Mouse (Mus musculus): ENCODE measurements at regions not wholly inside any gene's neighbourhood (a gene's known extent, or its start where the extent isn't known, plus 50 kb on each side); places are given as distances from the start of the nearest gene placed in this dataset.

DNA sequence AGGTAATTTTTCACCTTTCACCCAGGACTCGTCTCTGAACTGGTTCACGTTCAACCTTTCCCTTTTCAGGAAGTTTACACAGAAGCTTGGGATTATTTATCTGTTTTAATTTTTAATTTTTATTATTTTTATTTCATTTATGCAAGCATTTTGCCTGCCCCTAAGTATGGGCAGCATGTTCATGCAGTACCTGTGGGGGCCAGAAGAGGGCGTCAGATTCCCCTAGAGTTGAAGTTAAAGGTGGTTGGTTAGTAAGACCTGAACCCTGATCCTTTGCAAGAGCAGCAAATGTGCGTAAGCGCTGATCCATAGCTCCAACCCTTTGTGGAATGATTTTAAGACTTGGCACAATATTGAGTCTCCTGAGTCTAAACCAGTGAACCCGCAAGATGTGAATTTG is 271.7 kb upstream of the Rora start:
- no peaks in the 10 kb centered on the region for H3K9me3 ChIP-seq (ENCODE audit: control insufficient read depth, low read length)
- no peak overlapping the region for H3K9ac ChIP-seq (ENCODE audit: low read depth, low read length)
- no peaks in the 10 kb centered on the region for H3K27me3 ChIP-seq (replicated peaks; ENCODE audit: control insufficient read depth, insufficient read depth, low read length)
- WGBS: 83% methylated on average over 6 of the region's 6 CpGs
- H3K36me3 ChIP-seq (ENCODE audit: control insufficient read depth, insufficient read depth, low read length): no peaks in the 10 kb centered on the region
- no peaks in the 10 kb centered on the region for H3K4me1 ChIP-seq (ENCODE audit: control insufficient read depth, insufficient read depth, low read depth, low read length)
- H3K4me2 ChIP-seq (ENCODE audit: low read length): no peak overlapping the region
- no peak overlapping the region for H3K4me3 ChIP-seq (ENCODE audit: low read length)
- ATAC-seq: no peak
- no peak overlapping the region for H3K27ac ChIP-seq (ENCODE audit: low read depth, low read length)

DNA sequence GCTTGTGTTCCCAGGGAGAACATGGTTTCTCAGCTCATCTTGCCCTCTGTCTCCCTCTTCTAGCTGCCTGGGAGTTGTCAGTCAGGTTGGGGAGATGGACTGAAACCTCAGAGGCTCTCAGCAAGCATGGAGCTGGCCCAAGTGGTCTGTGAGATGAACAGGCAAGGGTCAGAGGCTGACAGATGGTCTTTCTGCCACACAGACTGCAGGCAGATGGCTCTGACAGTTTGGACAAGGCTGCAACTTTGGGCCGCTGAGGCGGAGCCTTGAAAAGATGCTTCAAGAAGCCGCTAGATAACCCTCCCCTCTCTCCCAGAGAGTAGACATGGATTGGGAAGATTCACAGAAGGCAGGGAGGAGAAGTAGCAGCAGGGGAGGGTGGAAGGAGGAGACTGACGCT is 252.7 kb upstream of the Rora start:
- peak; percentile 64; the same call in 1 of the 2 replicates for ATAC-seq

GRCm38 (mm10) chr9:68402176-68402845 is 251.3 kb upstream of the Rora start:
- Histone ChIP-seq H3K36me3 (ENCODE audit: control insufficient read depth, insufficient read depth, low read length) (no peaks in the 10 kb centered on the region), H3K4me1 (ENCODE audit: control insufficient read depth, insufficient read depth, low read depth, low read length) (0 out of 2 replicates have a peak, but pooled peaks cover 2% of the 10 kb centered on the region), H3K9me3 (ENCODE audit: control insufficient read depth, low read length) (no peaks in the 10 kb centered on the region), H3K27me3 (replicated peaks; ENCODE audit: control insufficient read depth, insufficient read depth, low read length) (no peaks in the 10 kb centered on the region), H3K9ac (ENCODE audit: low read depth, low read length) (no peak overlapping the region), H3K27ac (ENCODE audit: low read depth, low read length) (no peak overlapping the region), H3K4me3 (ENCODE audit: low read length) (no peak overlapping the region), H3K4me2 (ENCODE audit: low read length) (no peak overlapping the region)
- 58% methylated on average over 8 of the region's 8 CpGs for WGBS
- no peak; the same call in 1 of the 2 replicates for ATAC-seq

More for the DNA sequence above, 252.7 kb upstream of the Rora start:
- H3K36me3 ChIP-seq (ENCODE audit: control insufficient read depth, insufficient read depth, low read length): no peaks in the 10 kb centered on the region
- H3K27me3 ChIP-seq (replicated peaks; ENCODE audit: control insufficient read depth, insufficient read depth, low read length): no peaks in the 10 kb centered on the region
- no peak overlapping the region for H3K27ac ChIP-seq (ENCODE audit: low read depth, low read length)
- no peaks in the 10 kb centered on the region for H3K9me3 ChIP-seq (ENCODE audit: control insufficient read depth, low read length)
- no peak overlapping the region for H3K9ac ChIP-seq (ENCODE audit: low read depth, low read length)
- no peak overlapping the region for H3K4me3 ChIP-seq (ENCODE audit: low read length)
- H3K4me2 ChIP-seq (ENCODE audit: low read length): no peak overlapping the region
- WGBS: 56% methylated on average over 4 of the region's 4 CpGs
- 0 out of 2 replicates have a peak, but pooled peaks cover 2% of the 10 kb centered on the region for H3K4me1 ChIP-seq (ENCODE audit: control insufficient read depth, insufficient read depth, low read depth, low read length)

GRCm38 (mm10) chr9:68402981-68403380 is 250.6 kb upstream of the Rora start:
- no peak overlapping the region for H3K9ac ChIP-seq (ENCODE audit: low read depth, low read length)
- 97% methylated on average over 3 of the region's 3 CpGs for WGBS
- H3K4me1 ChIP-seq (ENCODE audit: control insufficient read depth, insufficient read depth, low read depth, low read length): 0 out of 2 replicates have a peak, but pooled peaks cover 2% of the 10 kb centered on the region
- no peaks in the 10 kb centered on the region for H3K9me3 ChIP-seq (ENCODE audit: control insufficient read depth, low read length)
- no peaks in the 10 kb centered on the region for H3K36me3 ChIP-seq (ENCODE audit: control insufficient read depth, insufficient read depth, low read length)
- no peaks in the 10 kb centered on the region for H3K27me3 ChIP-seq (replicated peaks; ENCODE audit: control insufficient read depth, insufficient read depth, low read length)
- ATAC-seq: no peak
- no peak overlapping the region for H3K4me3 ChIP-seq (ENCODE audit: low read length)
- H3K27ac ChIP-seq (ENCODE audit: low read depth, low read length): no peak overlapping the region
- H3K4me2 ChIP-seq (ENCODE audit: low read length): no peak overlapping the region

DNA sequence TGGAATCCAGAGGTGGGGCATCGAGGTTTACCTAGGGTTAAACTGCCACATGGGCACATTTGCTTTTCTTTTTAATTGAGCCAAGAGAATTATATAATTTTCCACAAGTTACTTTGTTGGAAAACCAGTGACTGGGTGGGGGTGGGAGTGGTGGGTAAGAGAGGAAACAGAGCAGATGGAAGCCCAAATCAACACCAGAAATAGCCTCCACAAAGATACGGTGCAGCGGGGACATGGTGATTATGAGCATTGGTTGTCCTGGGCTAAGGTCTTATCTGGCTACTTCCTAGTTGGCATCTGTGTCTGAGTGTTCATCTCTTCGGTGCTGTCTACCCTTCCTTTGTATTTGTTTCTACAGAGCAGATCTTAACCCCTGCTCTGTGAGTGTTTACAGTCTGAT is 250.1 kb upstream of the Rora start:
- Histone ChIP-seq H3K27ac (ENCODE audit: low read depth, low read length) (no peak overlapping the region), H3K9ac (ENCODE audit: low read depth, low read length) (no peak overlapping the region), H3K4me1 (ENCODE audit: control insufficient read depth, insufficient read depth, low read depth, low read length) (0 out of 2 replicates have a peak, but pooled peaks cover 2% of the 10 kb centered on the region), H3K4me3 (ENCODE audit: low read length) (no peak overlapping the region), H3K27me3 (replicated peaks; ENCODE audit: control insufficient read depth, insufficient read depth, low read length) (no peaks in the 10 kb centered on the region), H3K9me3 (ENCODE audit: control insufficient read depth, low read length) (no peaks in the 10 kb centered on the region), H3K36me3 (ENCODE audit: control insufficient read depth, insufficient read depth, low read length) (no peaks in the 10 kb centered on the region), H3K4me2 (ENCODE audit: low read length) (no peak overlapping the region)
- 88% methylated on average over 4 of the region's 4 CpGs for WGBS
- ATAC-seq: no peak

- H3K27me3 ChIP-seq (replicated peaks; ENCODE audit: control insufficient read depth, insufficient read depth, low read length): no peaks in the 10 kb centered on the region
- no peak overlapping the region for H3K4me3 ChIP-seq (ENCODE audit: low read length)
- no peaks in the 10 kb centered on the region for H3K36me3 ChIP-seq (ENCODE audit: control insufficient read depth, insufficient read depth, low read length)
- no peak overlapping the region for H3K9ac ChIP-seq (ENCODE audit: low read depth, low read length)
- 92% methylated on average over 3 of the region's 3 CpGs for WGBS
- no peaks in the 10 kb centered on the region for H3K4me1 ChIP-seq (ENCODE audit: control insufficient read depth, insufficient read depth, low read depth, low read length)
- H3K27ac ChIP-seq (ENCODE audit: low read depth, low read length): no peak overlapping the region
- H3K4me2 ChIP-seq (ENCODE audit: low read length): no peak overlapping the region
- no peak for ATAC-seq
- H3K9me3 ChIP-seq (ENCODE audit: control insufficient read depth, low read length): no peaks in the 10 kb centered on the region
Observed at GRCm38 (mm10) chr9:68409786-68410185, 243.8 kb upstream of the Rora start.

- Histone ChIP-seq H3K9ac (ENCODE audit: low read depth, low read length) (no peak overlapping the region), H3K4me3 (ENCODE audit: low read length) (no peak overlapping the region), H3K27me3 (replicated peaks; ENCODE audit: control insufficient read depth, insufficient read depth, low read length) (no peaks in the 10 kb centered on the region), H3K4me1 (ENCODE audit: control insufficient read depth, insufficient read depth, low read depth, low read length) (no peaks in the 10 kb centered on the region), H3K36me3 (ENCODE audit: control insufficient read depth, insufficient read depth, low read length) (no peaks in the 10 kb centered on the region), H3K4me2 (ENCODE audit: low read length) (no peak overlapping the region), H3K27ac (ENCODE audit: low read depth, low read length) (no peak overlapping the region), H3K9me3 (ENCODE audit: control insufficient read depth, low read length) (no peaks in the 10 kb centered on the region)
- WGBS: 78% methylated on average over 2 of the region's 2 CpGs
- ATAC-seq: no peak
Observed at GRCm38 (mm10) chr9:68426286-68426685, 227.3 kb upstream of the Rora start.

- H3K4me2 ChIP-seq (ENCODE audit: low read length): no peak overlapping the region
- no peak overlapping the region for H3K9ac ChIP-seq (ENCODE audit: low read depth, low read length)
- H3K4me3 ChIP-seq (ENCODE audit: low read length): no peak overlapping the region
- no peaks in the 10 kb centered on the region for H3K36me3 ChIP-seq (ENCODE audit: control insufficient read depth, insufficient read depth, low read length)
- no peak overlapping the region for H3K27ac ChIP-seq (ENCODE audit: low read depth, low read length)
- WGBS: 90% methylated on average over 5 of the region's 5 CpGs
- no peaks in the 10 kb centered on the region for H3K9me3 ChIP-seq (ENCODE audit: control insufficient read depth, low read length)
- no peaks in the 10 kb centered on the region for H3K27me3 ChIP-seq (replicated peaks; ENCODE audit: control insufficient read depth, insufficient read depth, low read length)
- H3K4me1 ChIP-seq (ENCODE audit: control insufficient read depth, insufficient read depth, low read depth, low read length): no peaks in the 10 kb centered on the region
- no peak for ATAC-seq
Observed at GRCm38 (mm10) chr9:68462755-68463154, 190.8 kb upstream of the Rora start.

- H3K4me2 ChIP-seq (ENCODE audit: low read length): no peak overlapping the region
- H3K36me3 ChIP-seq (ENCODE audit: control insufficient read depth, insufficient read depth, low read length): no peaks in the 10 kb centered on the region
- no peaks in the 10 kb centered on the region for H3K4me1 ChIP-seq (ENCODE audit: control insufficient read depth, insufficient read depth, low read depth, low read length)
- 81% methylated on average over 4 of the region's 4 CpGs for WGBS
- no peaks in the 10 kb centered on the region for H3K9me3 ChIP-seq (ENCODE audit: control insufficient read depth, low read length)
- no peak overlapping the region for H3K27ac ChIP-seq (ENCODE audit: low read depth, low read length)
- no peak for ATAC-seq
- no peak overlapping the region for H3K9ac ChIP-seq (ENCODE audit: low read depth, low read length)
- no peaks in the 10 kb centered on the region for H3K27me3 ChIP-seq (replicated peaks; ENCODE audit: control insufficient read depth, insufficient read depth, low read length)
- no peak overlapping the region for H3K4me3 ChIP-seq (ENCODE audit: low read length)
Observed at GRCm38 (mm10) chr9:68463637-68464304, 189.8 kb upstream of the Rora start.

Data from hindbrain, embryonic 16.5 days (tissue).